Mouse (Mus musculus): Measurements from ENCODE around the gene Il12b. TPM values are rescaled to one million over a fixed set of nuclear protein-coding genes. Genes with fewer than 3 reads are reported as not detected.

Gene Il12b
- total RNA-seq (2021): not detected
- long read RNA-seq, experiment 1: 0 reads
- long read RNA-seq, experiment 2: 0 reads

- no peak for DNase-seq
Observed at GRCm38 (mm10) chr11:44399763-44400162, at the start of gene Il12b. Gene Il12b (plus strand): TSS chr11:44400063.

DNA sequence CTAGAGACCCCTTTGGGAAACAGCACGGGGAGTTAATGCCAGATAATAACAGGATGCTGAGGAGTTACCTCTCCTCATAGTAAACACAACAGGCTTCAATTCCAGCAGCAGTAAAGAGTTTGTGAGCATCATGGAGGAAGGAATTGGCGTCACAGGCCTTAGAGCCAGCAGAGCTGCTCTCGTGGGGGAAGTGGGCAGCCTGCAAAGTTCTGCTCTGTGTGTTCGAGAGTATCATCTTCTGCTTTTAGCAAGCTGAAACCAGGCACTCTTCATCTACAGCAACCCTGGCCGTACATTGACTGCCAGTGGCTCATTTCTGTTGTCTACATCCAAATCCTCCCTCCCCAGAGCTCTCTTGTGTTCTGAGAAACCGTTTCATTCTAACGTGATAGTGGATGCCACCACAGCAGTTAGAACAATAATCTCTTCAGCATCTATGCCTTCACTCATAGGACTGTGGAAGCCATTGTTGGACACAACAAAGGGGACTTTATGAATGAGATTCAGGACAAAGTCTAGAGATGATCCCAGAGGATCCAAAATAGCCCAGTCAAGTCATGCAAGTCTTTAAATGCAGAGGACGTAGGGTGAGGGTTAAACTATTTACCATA lies 44.9 kb upstream of the Il12b start:
- no peak for DNase-seq

GRCm38 (mm10) chr11:44356171-44356570 lies 43.7 kb upstream of the Il12b start:
- DNase-seq: no peak

GRCm38 (mm10) chr11:44364536-44364935 lies 35.3 kb upstream of the Il12b start:
- no peak for DNase-seq

- DNase-seq: no peak
Observed at GRCm38 (mm10) chr11:44367711-44368110, 32.2 kb upstream of the Il12b start.

GRCm38 (mm10) chr11:44372856-44373255 lies 27.0 kb upstream of the Il12b start:
- no peak for DNase-seq

DNA sequence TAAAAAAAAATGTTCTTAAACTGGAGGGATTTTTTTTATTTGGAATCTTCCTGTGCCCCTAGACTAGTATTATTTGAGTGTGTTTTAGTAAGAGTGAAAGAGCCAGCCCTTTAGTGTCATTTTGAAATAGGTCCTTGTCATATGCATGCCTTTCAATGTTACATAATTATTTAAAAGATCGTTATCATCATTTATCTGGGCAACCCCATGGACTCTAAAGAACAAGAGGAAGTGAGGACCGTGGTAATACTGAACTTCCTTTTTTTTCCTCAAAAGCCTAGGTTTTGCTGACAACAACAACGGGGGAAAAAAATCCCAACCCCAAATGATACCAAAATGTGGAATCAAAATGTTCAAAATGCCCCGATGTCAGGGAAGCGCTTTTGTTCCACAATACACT lies 22.0 kb upstream of the Il12b start:
- no peak for DNase-seq

- no peak for DNase-seq
Observed at GRCm38 (mm10) chr11:44380432-44381051, 19.3 kb upstream of the Il12b start.

GRCm38 (mm10) chr11:44382200-44382599 lies 17.7 kb upstream of the Il12b start:
- DNase-seq: no peak

GRCm38 (mm10) chr11:44387031-44387430 lies 12.8 kb upstream of the Il12b start:
- DNase-seq: no peak

DNA sequence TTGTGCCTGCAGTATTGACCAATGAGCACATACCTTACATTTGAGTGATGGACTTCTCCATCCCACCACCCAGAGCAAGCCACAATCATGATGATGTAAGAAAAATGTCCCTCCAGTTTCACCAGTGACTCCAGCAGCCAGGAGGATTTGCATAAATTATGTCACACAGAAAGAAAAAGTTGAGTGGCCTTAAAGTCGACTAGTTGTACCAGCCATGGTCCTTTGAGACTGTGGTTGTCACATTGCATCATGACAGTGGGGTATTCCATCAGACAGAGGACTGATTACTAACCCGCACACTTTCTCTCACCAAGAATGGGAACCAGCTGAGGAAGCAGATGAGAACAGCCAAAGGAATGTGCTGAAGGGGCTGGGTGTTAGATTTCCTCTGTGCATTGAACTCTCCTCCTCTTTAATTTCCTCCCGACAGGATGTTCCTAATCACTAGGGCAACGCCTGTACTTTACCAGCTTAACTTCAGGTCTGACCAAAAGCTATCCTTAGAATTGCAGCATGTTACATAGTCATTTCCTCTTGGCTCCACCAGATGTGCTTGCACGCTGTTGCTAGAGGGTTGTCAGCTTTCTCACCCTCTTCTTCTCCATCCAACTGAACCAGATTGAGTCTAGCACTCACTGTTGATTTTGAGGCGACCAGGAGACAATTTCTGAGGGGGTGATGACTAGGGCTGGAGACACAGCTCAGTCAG lies 9.7 kb upstream of the Il12b start:
- DNase-seq: no peak

DNA sequence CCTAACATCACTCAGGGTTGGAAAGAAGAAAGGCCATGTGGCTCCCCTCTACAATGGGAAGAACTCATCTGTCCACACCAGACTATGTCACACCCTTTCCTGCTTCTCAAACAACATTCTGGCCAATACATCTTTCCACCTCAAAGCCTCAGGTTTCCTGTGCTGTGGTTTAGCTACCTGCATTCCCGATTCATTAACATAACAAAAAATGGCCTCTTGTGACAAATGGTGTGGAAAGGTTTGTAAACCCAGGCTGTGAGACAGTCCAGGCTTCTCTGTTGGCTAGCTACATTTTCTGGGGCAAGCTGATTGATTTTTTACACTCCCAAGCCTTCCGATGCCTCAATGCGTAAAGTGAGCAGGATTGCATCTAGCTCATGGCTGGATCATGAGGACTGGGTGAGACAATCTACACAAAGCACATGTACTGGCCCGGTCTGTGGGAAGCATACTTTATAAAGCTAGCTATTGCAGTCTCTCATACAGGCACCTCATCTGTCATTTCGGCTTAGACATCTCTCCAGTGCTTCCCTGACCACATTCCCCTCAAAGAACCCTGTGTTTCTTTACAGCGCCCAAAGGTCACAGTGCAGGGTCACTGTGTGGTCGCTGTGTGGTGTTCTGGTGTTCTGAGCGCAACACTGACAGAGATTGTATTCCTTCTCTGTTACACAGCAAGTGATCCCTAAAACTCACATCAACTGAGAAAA lies 6.6 kb upstream of the Il12b start:
- no peak for DNase-seq

DNA sequence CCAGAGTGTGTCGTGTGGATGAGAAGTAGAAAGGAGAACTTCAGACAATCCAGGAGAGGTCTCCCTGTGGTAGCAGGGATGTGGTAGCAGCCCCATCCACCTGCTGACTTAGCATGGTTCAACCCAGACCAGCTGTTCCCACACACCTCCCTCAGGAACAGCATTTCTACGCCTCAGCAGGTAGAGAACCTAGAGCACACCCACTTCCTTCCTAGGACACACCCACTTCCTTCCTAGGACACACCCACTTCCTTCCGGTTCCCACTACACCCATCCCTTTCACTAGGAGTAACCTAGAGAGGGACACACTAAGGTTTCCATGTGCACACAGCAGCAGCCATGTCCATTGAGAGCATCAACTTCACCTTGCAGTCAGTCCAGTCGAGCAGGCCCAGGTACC lies 4.5 kb upstream of the Il12b start:
- DNase-seq: no peak

DNA sequence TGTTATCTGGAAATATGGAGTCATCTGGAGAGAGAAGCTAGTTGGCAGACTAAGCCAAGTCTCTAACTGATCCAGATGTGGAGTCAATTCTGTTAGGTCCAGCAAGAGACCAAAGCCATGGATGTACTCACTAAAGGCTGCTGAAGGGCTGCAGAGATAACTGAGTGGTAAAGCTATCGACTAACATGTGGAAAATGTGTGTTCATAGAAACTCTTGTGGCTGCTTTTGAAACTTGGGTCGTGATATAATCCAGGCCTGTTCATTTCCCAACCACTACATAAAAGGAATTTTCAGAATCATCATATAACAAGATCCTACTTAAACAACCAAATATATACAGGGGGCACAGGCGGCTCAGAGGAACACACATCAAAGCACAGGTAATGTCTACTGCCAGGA lies 2.3 kb upstream of the Il12b start:
- DNase-seq: no peak

GRCm38 (mm10) chr11:44398356-44398755 lies 1.5 kb upstream of the Il12b start:
- DNase-seq: no peak

- peak; percentile 86 for DNase-seq
Observed at GRCm38 (mm10) chr11:44398782-44399225, 1.1 kb upstream of the Il12b start.

- no peak for DNase-seq
Observed at GRCm38 (mm10) chr11:44401635-44402548, 2.0 kb downstream of the Il12b start.

GRCm38 (mm10) chr11:44405113-44405512 lies 5.2 kb downstream of the Il12b start:
- DNase-seq: no peak

DNA sequence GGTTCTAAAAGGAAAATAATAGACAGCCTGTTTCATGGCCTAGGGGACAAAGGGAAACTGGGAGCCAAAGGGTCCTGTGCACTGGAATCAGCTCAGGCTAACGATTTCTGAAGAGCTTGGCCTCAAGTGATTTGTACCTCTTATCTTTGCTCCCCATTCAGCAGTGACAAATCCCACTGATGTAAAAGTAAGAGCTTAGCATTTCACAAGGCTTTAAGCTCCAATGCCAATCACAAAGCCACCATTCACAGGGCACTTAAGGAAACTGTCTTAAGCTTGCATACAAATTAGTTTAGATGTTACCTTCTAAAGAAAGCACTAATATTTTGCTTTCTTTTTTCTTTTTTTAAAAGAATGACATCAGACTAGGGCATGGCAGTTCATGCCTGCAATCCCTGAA lies 6.1 kb downstream of the Il12b start:
- no peak for DNase-seq

DNA sequence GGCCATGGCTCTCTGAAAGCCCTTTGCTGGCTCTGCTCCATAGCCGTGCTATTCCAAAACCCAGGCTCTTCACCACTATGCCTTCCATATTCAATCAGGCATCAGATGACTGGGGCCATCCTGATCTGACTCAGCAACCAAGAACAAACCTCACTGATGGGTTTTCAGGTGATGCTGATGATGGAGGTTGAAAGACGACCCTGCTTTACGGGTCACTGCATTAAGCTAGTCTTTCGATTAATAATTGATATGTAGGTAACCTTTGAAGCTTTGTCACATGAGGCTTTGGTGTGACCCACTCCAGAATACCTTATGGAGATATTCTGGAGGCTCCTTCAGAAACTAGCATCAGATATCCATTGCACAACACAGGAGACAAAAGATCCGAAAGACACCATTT lies 6.6 kb downstream of the Il12b start:
- DNase-seq: no peak

DNA sequence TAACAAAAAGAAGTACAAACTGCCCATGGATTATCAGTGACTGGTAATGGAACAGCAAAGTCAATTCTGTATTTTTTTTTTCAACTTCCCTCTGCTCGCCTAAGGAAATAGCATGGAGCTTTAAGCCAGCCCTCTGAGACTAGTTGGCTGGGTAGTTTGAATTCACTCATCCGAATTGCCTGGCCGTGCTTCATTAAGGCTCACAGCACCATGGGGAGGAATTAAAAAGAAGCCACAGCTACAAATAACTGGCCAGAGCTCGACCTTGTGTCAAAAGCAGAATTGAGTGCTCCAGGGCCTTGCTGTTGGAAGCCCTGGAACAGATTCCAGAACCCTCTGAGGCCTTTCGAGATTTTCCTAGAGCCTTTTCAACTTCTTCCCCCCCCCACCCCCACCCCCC lies 8.8 kb downstream of the Il12b start:
- no peak for DNase-seq

DNA sequence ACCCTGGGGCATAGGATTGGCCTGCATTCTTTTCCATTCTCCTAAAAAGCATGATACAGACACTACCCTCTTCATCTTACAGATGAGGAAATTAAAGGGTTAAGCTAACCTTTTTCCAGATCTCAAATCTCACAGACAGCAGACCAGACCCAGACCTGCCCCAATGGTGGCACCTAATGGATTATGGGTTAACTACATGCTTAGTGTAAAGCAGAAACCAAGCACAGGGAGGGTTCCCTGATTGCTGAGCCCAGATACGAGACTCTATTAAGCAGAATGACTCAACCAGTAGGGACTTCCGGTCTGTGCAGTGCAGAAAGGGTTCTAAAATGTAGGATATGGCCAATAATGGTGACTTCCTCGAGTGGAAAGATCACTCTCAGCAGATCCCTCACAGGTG lies 10.6 kb downstream of the Il12b start:
- no peak for DNase-seq

All from gastrocnemius, postnatal 10 days (tissue).